Mouse (Mus musculus) hindbrain, embryonic 13.5 days (tissue): ENCODE data around the gene Rnf150. TPM values are rescaled to one million over a fixed set of nuclear protein-coding genes. Genes with fewer than 3 reads are reported as not detected.

ENCODE experiments used
- polyA plus RNA-seq: library from polyadenylated mRNA; unstranded; fragments of >200 nt; fragmentation: Nextera tagmentation; extraction: Ambion mirVana; gene quantifications from 2 replicates; pipeline ENCODE4 v1.2.1, GENCODE M21; 2015

The Rnf150 gene
- polyA plus RNA-seq, 1 experiment from 2014 or later = 2.5 TPM

Other genes starting within 250 kb of the Rnf150 start
- 77.0 and 82.8 TPM in 2 replicates for gene Zfp330, start 89.2 kb upstream of the Rnf150 start, polyA plus RNA-seq